Mouse (Mus musculus): Measurements from ENCODE around the gene Zswim8. TPM values are rescaled to one million over a fixed set of nuclear protein-coding genes. Genes with fewer than 3 reads are reported as not detected.

Gene Zswim8
- polyA plus RNA-seq, 1 experiment, result 198 TPM

DNA sequence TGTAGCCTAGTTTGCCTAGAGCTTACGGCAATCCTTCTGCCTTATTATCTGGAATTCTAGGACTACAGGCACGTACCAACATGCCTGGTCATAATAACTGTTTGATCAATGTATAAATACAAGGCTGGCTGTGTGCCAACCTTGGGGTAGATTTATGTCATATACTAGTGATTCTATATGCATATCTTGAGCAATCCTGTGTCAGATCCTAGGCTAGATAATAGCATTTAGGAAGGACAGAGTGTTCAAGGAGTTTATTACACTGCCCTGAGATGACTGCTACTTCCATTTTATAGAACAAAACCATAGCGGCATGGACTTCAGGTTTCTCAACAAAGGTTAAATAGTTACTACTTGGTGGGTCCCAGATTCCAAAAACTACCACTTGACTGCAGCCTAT is 64.6 kb downstream of the Zswim8 start:
- DNase-seq (ENCODE audit: low read depth), result peak; percentile 94

GRCm38 (mm10) chr14:20772808-20773207 is 65.5 kb downstream of the Zswim8 start:
- no peak for DNase-seq (ENCODE audit: low read depth)

Other genes starting within 250 kb of the Zswim8 start
- gene Anxa7, start 227.4 kb upstream of the Zswim8 start, polyA plus RNA-seq (2012; rRNA removed), result 72.9 and 87.9 TPM in 2 replicates
- 0.57 and 0.90 TPM in 2 replicates for gene Mss51, start 210.7 kb upstream of the Zswim8 start, polyA plus RNA-seq (2012; rRNA removed)
- gene Ppp3cb, start 161.0 kb upstream of the Zswim8 start, polyA plus RNA-seq (2012; rRNA removed), result 13.9 and 16.8 TPM in 2 replicates
- 13.0 and 14.8 TPM in 2 replicates for gene Usp54, start 66.5 kb upstream of the Zswim8 start, polyA plus RNA-seq (2012; rRNA removed)
- 1.1 and 1.6 TPM in 2 replicates for gene Myoz1, start 51.0 kb upstream of the Zswim8 start, polyA plus RNA-seq (2012; rRNA removed)
- 0.43 and 0.49 TPM in 2 replicates for gene Synpo2l, start 39.2 kb upstream of the Zswim8 start, polyA plus RNA-seq (2012; rRNA removed)
- 160 and 173 TPM in 2 replicates for gene Sec24c, start 33.2 kb upstream of the Zswim8 start, polyA plus RNA-seq (2012; rRNA removed)
- 13.0 and 15.5 TPM in 2 replicates for gene Fut11, start 12.6 kb upstream of the Zswim8 start, polyA plus RNA-seq (2012; rRNA removed)
- gene Chchd1, start 4.5 kb upstream of the Zswim8 start, polyA plus RNA-seq (2012; rRNA removed), result 32.0 and 32.1 TPM in 2 replicates
- gene Ndst2, start 27.0 kb downstream of the Zswim8 start, polyA plus RNA-seq (2012; rRNA removed), result 55.9 and 56.1 TPM in 2 replicates
- 38.5 and 43.3 TPM in 2 replicates for gene Camk2g, start 86.5 kb downstream of the Zswim8 start, polyA plus RNA-seq (2012; rRNA removed)
- gene Plau, start 129.1 kb downstream of the Zswim8 start, polyA plus RNA-seq (2012; rRNA removed), result 25.6 and 29.9 TPM in 2 replicates
- gene Vcl, start 221.8 kb downstream of the Zswim8 start, polyA plus RNA-seq (2012; rRNA removed), result 82.0 and 85.2 TPM in 2 replicates

All from gonadal fat pad, adult 2 months (tissue).